Mouse (Mus musculus): ENCODE results near the gene Ndufaf4. TPM values are rescaled to one million over a fixed set of nuclear protein-coding genes. Genes with fewer than 3 reads are reported as not detected.

The Ndufaf4 gene
- polyA plus RNA-seq, 1 experiment = 1.3 TPM

- no peaks in the 10 kb centered on the region for H3K4me1 ChIP-seq (ENCODE audit: control insufficient read depth, insufficient read depth, insufficient read length, low read length)
- no peaks in the 10 kb centered on the region for H3K36me3 ChIP-seq (ENCODE audit: control insufficient read depth, insufficient read depth, low read length)
- H3K27ac ChIP-seq (ENCODE audit: insufficient read depth, low read depth, low read length) = no peak overlapping the region
- WGBS = 59% methylated on average over 2 of the region's 2 CpGs
- H3K27me3 ChIP-seq (ENCODE audit: control insufficient read depth, insufficient read depth, low read length) = no peaks in the 10 kb centered on the region
- H3K4me3 ChIP-seq (ENCODE audit: low read depth, low read length) = no peak overlapping the region
- no peak for TF ChIP-seq POLR2A (IDR thresholded peaks at IDR 0.05; ENCODE audit: low read depth, low read length)
Measured at GRCm38 (mm10) chr4:24924726-24925125, 26.8 kb downstream of the Ndufaf4 start.

GRCm38 (mm10) chr4:24928260-24928780 lies 30.4 kb downstream of the Ndufaf4 start:
- WGBS = 81% methylated on average over 5 of the region's 5 CpGs
- Histone ChIP-seq H3K4me1 (ENCODE audit: control insufficient read depth, insufficient read depth, insufficient read length, low read length) (no peaks in the 10 kb centered on the region), H3K27ac (ENCODE audit: insufficient read depth, low read depth, low read length) (no peak overlapping the region), H3K36me3 (ENCODE audit: control insufficient read depth, insufficient read depth, low read length) (no peaks in the 10 kb centered on the region), H3K27me3 (ENCODE audit: control insufficient read depth, insufficient read depth, low read length) (no peaks in the 10 kb centered on the region), H3K4me3 (ENCODE audit: low read depth, low read length) (no peak overlapping the region)
- no peak for TF ChIP-seq CTCF (IDR thresholded peaks at IDR 0.05; ENCODE audit: extremely low read depth, insufficient read length, insufficient replicate concordance, low read depth, low read length)
- TF ChIP-seq POLR2A (IDR thresholded peaks at IDR 0.05; ENCODE audit: low read depth, low read length) = no peak

- H3K4me1 ChIP-seq (ENCODE audit: control insufficient read depth, insufficient read depth, insufficient read length, low read length) = no peaks in the 10 kb centered on the region
- H3K27ac ChIP-seq (ENCODE audit: insufficient read depth, low read depth, low read length) = no peak overlapping the region
- H3K27me3 ChIP-seq (ENCODE audit: control insufficient read depth, insufficient read depth, low read length) = no peaks in the 10 kb centered on the region
- no peak for TF ChIP-seq POLR2A (IDR thresholded peaks at IDR 0.05; ENCODE audit: low read depth, low read length)
- TF ChIP-seq CTCF (IDR thresholded peaks at IDR 0.05; ENCODE audit: extremely low read depth, insufficient read length, insufficient replicate concordance, low read depth, low read length) = no peak
- WGBS = 74% methylated on average over 5 of the region's 5 CpGs
- H3K36me3 ChIP-seq (ENCODE audit: control insufficient read depth, insufficient read depth, low read length) = no peaks in the 10 kb centered on the region
- H3K4me3 ChIP-seq (ENCODE audit: low read depth, low read length) = no peak overlapping the region
Measured at GRCm38 (mm10) chr4:24928926-24929325, 31.0 kb downstream of the Ndufaf4 start.

GRCm38 (mm10) chr4:24942728-24943424 lies 45.0 kb downstream of the Ndufaf4 start:
- no peaks in the 10 kb centered on the region for H3K4me1 ChIP-seq (ENCODE audit: control insufficient read depth, insufficient read depth, insufficient read length, low read length)
- H3K27me3 ChIP-seq (ENCODE audit: control insufficient read depth, insufficient read depth, low read length) = no peaks in the 10 kb centered on the region
- H3K27ac ChIP-seq (ENCODE audit: insufficient read depth, low read depth, low read length) = no peak overlapping the region
- no peak for TF ChIP-seq POLR2A (IDR thresholded peaks at IDR 0.05; ENCODE audit: low read depth, low read length)
- TF ChIP-seq CTCF (IDR thresholded peaks at IDR 0.05; ENCODE audit: extremely low read depth, insufficient read length, insufficient replicate concordance, low read depth, low read length) = no peak
- no peak overlapping the region for H3K4me3 ChIP-seq (ENCODE audit: low read depth, low read length)
- 54% methylated on average over 6 of the region's 6 CpGs for WGBS
- H3K36me3 ChIP-seq (ENCODE audit: control insufficient read depth, insufficient read depth, low read length) = no peaks in the 10 kb centered on the region

Other genes with a start within 250 kb of the Ndufaf4 start
- gene Klhl32, start 47.0 kb upstream of the Ndufaf4 start, polyA plus RNA-seq (2012; rRNA removed) = 0.51 and 0.52 TPM in 2 replicates
- gene Gpr63, start 68.3 kb downstream of the Ndufaf4 start, polyA plus RNA-seq (2012; rRNA removed) = 0.11 and 0.41 TPM in 2 replicates